Mouse (Mus musculus) forebrain, postnatal 0 days (tissue): ENCODE results near the gene Ryr1. TPM values are rescaled to one million over a fixed set of nuclear protein-coding genes. Genes with fewer than 3 reads are reported as not detected.

Experiments used
- ATAC-seq: fragments of 200-750 bp; cut with Nextera tagmentation; 2 replicates; pipeline ENCODE4 v1.8.0; 2017; ENCODE audit warnings: mild to moderate bottlenecking, moderate library complexity
- DNase-seq: peaks from one replicate; pipeline ENCODE4 v3.0.0-alpha.2; 2015
- H3K27ac ChIP-seq: fragments of 300-500 bp; sonication (generic); 2 replicates; pipeline ENCODE4 v1.5.1; 2014; ENCODE audit warnings: low read depth, mild to moderate bottlenecking, antibody characterized with exemption, low read length, moderate library complexity, mixed read lengths
- H3K27me3 ChIP-seq: fragments of 300-500 bp; sonication (generic); 2 replicates; pipeline ENCODE4 v1.6.1; 2014; ENCODE audit warnings: mild to moderate bottlenecking, low read length, mixed read lengths; ENCODE audit not compliant: insufficient read depth
- H3K36me3 ChIP-seq: fragments of 300-500 bp; sonication (generic); 2 replicates; pipeline ENCODE4 v1.6.1; 2014; ENCODE audit warnings: mild to moderate bottlenecking, moderate library complexity; ENCODE audit not compliant: insufficient read depth
- H3K4me1 ChIP-seq: fragments of 300-500 bp; sonication (generic); 2 replicates; pipeline ENCODE4 v1.6.1; 2014; ENCODE audit warnings: antibody characterized with exemption; ENCODE audit not compliant: insufficient read depth
- H3K4me2 ChIP-seq: fragments of 300-500 bp; sonication (generic); 2 replicates; pipeline ENCODE4 v1.6.1; 2014; ENCODE audit warnings: low read depth, mild to moderate bottlenecking, moderate library complexity
- H3K4me3 ChIP-seq: fragments of 300-500 bp; sonication (generic); 2 replicates; pipeline ENCODE4 v1.5.1; 2014; ENCODE audit warnings: low read depth, low read length, mixed read lengths
- H3K9ac ChIP-seq: fragments of 300-500 bp; sonication (generic); 2 replicates; pipeline ENCODE4 v1.6.1; 2014; ENCODE audit warnings: mild to moderate bottlenecking
- H3K9me3 ChIP-seq: fragments of 300-500 bp; sonication (generic); 2 replicates; pipeline ENCODE4 v1.6.1; 2016; ENCODE audit warnings: low read length
- CTCF ChIP-seq: sonication (generic); IDR thresholded peaks from 2 replicates; pipeline ENCODE4 v1.5.1; 2016; ENCODE audit warnings: antibody characterized with exemption, control low read depth, low read depth
- WGBS: fragments of 180-500 bp; shearing (Covaris S2); extraction: QIAGEN DNeasy Blood & Tissue Kit; methylation state at CpG from one replicate; pipeline ENCODE4 v1.1.7; 2014; 5-methylcytosine and 5-hydroxymethylcytosine counted together
- polyA plus RNA-seq: library from polyadenylated mRNA; unstranded; fragments of >200 nt; fragmentation: Nextera tagmentation; extraction: Ambion mirVana; gene quantifications from 2 replicates; pipeline ENCODE4 v1.2.1, GENCODE M21; 2015
- total RNA-seq: library from RNA; depleted of rRNA; stranded (reverse); fragments of >200 nt; gene quantifications from 2 replicates; pipeline ENCODE4 v1.2.3, GENCODE M21; 2014

Ryr1 gene
- total and polyA plus RNA-seq, 2 experiments from 2014 or later, result 4.6 to 8.8 TPM

DNA sequence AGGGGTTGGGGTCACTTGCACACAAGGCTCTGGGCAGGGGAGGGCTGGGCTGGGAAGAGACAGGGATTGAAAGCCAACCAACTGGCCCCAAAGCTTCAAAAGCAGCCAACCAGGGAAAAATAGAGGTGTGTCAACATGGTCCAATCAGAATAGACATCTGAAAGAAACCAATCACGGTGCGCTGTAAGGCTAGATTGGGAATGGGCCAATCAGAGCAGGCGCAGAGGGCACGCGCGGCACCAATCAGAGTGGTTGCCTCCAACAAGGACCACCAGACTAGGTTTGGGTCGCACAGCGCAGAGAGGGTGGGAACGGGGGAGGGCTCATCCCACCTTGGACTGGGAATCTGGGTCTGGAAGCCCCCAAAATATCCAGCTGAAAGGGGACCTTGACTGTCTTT is 80.7 kb downstream of the Ryr1 start:
- Histone ChIP-seq H3K27ac (no peak overlapping the region), H3K4me2 (no peak overlapping the region), H3K27me3 (no peaks in the 10 kb centered on the region), H3K9ac (no peak overlapping the region), H3K36me3 (no peaks in the 10 kb centered on the region), H3K4me1 (no peaks in the 10 kb centered on the region), H3K9me3 (no peaks in the 10 kb centered on the region), H3K4me3 (no peak overlapping the region)
- 58% methylated on average over 9 of the region's 9 CpGs for WGBS
- DNase-seq (no peak), ATAC-seq (peak; percentile 21; the same call in 1 of the 2 replicates)
- TF ChIP-seq CTCF, result no peak

DNA sequence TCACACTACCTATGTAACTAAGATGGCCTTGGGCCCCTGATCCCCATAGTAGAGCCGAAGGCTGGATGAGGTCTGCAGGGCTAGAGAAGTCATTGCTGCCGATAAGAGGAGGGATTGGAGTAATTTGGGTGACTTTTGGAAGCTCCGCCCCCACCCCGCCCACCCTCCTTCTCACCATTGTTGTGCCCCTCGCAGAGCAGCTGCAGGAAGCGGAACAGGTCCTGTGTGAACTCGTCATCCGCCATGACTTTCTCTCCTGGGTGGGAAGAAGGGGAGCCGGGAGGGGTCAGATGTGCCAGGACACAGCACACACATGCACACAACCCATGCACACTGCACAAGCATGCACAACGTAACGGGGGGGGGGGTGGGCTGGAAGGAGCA is 81.3 kb downstream of the Ryr1 start:
- Histone ChIP-seq H3K4me1 (no peaks in the 10 kb centered on the region), H3K27me3 (no peaks in the 10 kb centered on the region), H3K36me3 (no peaks in the 10 kb centered on the region), H3K9me3 (no peaks in the 10 kb centered on the region), H3K9ac (no peak overlapping the region), H3K27ac (no peak overlapping the region), H3K4me3 (no peak overlapping the region), H3K4me2 (no peak overlapping the region)
- WGBS, result 34% methylated on average over 11 of the region's 11 CpGs
- ATAC-seq, result no peak
- no peak for TF ChIP-seq CTCF
- no peak for DNase-seq

DNA sequence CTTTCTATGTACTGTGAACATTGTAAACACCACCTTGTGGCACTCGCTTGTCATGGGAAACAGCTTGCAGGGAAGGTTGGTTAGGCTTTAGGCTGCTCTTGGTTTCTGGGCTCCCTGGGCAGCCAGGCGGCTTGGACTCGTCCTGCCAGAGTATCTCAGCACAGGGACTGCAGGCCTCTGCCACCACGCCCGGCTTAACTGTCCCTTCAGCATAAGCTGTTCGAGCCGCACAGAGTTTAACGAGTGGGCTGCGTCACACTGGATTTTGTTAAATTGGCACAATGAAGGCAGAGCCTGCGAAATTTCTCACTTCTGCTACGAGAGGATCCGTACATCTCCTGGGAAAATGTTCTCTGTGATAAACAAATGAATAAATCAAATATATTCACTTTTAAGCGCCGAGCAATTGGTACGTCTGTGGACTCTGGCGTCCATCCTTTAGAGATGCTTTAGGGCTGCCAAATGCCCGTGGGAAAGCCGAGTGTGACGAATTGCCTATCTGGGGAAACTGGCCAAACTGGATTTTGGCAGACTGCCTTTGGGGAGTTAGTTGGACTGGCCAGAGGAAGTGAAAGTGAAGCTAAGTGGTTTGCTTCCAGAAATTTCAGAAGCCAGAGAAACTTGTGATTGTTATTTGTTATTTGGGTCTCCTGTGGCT is 81.8 kb downstream of the Ryr1 start:
- WGBS, result 25% methylated on average over 19 of the region's 19 CpGs
- DNase-seq (peak; percentile 72), ATAC-seq (no peak)
- peak; percentile 38 for TF ChIP-seq CTCF
- Histone ChIP-seq H3K4me3 (no peak overlapping the region), H3K36me3 (no peaks in the 10 kb centered on the region), H3K4me2 (no peak overlapping the region), H3K27ac (peak overlapping the region; percentile 59), H3K4me1 (no peaks in the 10 kb centered on the region), H3K9ac (no peak overlapping the region), H3K9me3 (no peaks in the 10 kb centered on the region), H3K27me3 (no peaks in the 10 kb centered on the region)

DNA sequence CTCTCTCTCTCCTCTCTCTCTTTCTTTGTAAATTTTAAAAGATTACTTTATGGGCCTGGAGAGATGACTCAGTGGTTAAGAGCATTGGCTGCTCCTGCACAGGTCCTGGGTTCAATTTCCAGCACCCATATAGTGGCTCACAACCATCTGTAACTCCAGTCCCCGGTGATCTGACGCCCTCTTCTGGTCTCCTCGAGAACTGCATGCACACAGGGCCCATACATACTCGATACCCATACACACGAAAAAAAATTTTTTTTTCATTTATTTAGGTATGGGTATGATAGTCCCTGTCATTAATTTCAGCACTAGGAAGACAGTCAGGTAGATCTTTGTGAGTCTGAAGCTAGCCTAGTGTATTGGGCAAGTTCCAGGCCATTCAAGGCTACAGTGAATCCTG is 83.8 kb downstream of the Ryr1 start:
- WGBS, result 86% methylated on average over 5 of the region's 5 CpGs
- no peaks in the 10 kb centered on the region for H3K9me3 ChIP-seq
- no peak overlapping the region for H3K4me3 ChIP-seq
- H3K27ac ChIP-seq, result no peak overlapping the region
- no peaks in the 10 kb centered on the region for H3K27me3 ChIP-seq
- TF ChIP-seq CTCF, result peak; percentile 44
- DNase-seq, result no peak
- H3K36me3 ChIP-seq, result no peaks in the 10 kb centered on the region
- no peaks in the 10 kb centered on the region for H3K4me1 ChIP-seq
- H3K4me2 ChIP-seq, result no peak overlapping the region
- H3K9ac ChIP-seq, result no peak overlapping the region
- ATAC-seq, result no peak

DNA sequence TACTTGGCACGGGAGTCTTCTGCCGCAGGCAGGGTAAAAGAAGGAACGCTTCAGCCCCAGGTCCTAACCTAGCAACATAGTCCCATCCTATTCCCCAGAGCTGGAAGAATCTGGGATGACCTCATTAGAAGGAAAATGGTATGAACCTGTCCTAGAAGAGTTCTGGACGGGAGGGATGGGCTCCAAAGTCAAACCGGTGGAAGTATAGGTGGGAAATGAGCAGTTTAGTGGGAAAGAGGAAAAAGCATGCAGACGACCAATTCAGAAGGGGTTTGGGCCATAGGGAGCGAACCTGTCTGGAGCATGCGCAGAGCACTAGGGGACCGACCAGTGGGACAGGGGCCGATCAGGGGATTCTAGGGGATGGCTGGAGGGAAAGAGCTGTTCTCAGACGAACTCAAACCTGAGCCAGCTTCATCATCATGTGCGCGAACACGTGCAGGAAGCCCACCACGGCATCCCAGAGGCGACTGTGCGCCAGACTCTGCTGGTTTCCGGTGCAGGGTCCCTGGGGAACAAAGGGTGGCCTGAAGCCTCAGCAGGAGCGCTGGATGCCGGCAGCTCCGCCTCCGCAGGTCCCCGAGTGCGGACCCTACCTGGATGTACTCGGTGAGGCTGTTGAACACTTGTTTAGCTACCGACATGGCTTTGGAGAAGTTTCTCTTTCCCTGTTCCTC is 84.9 kb downstream of the Ryr1 start:
- no peaks in the 10 kb centered on the region for H3K9me3 ChIP-seq
- no peaks in the 10 kb centered on the region for H3K4me1 ChIP-seq
- H3K36me3 ChIP-seq, result no peaks in the 10 kb centered on the region
- no peaks in the 10 kb centered on the region for H3K27me3 ChIP-seq
- WGBS, result 2% methylated on average over 26 of the region's 26 CpGs
- H3K27ac ChIP-seq, result peak overlapping the region; percentile 62
- peak overlapping the region; percentile 74 for H3K4me2 ChIP-seq
- TF ChIP-seq CTCF, result no peak
- DNase-seq (peak; percentile 72), ATAC-seq (peak; percentile 55)
- H3K9ac ChIP-seq, result peak overlapping the region; percentile 48
- peak overlapping the region; percentile 30 for H3K4me3 ChIP-seq

DNA sequence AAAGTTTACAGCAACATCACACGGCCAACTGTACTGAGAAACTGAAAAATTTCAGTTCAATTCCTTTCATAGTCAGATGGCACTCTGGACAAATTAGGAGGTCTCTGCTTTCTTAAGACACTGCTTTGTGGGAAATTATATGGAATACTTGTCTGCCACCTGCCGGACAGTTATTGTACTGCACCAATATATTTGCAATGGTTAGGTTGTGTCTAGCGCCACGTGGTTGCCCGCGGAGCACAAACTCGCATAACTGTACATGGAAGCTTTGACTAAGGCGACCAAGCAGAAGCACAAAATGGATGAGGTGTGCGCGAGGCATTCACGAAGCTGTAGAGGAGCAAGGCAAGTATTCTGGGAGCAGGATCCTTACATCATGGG is 85.4 kb downstream of the Ryr1 start:
- peak overlapping the region; percentile 74 for H3K4me2 ChIP-seq
- no peaks in the 10 kb centered on the region for H3K36me3 ChIP-seq
- ATAC-seq (peak; percentile 81), DNase-seq (peak; percentile 98)
- no peaks in the 10 kb centered on the region for H3K27me3 ChIP-seq
- peak overlapping the region; percentile 48 for H3K9ac ChIP-seq
- no peaks in the 10 kb centered on the region for H3K9me3 ChIP-seq
- peak overlapping the region; percentile 30 for H3K4me3 ChIP-seq
- no peaks in the 10 kb centered on the region for H3K4me1 ChIP-seq
- peak; percentile 94 for TF ChIP-seq CTCF
- H3K27ac ChIP-seq, result peak overlapping the region; percentile 62
- under 1% methylated on average over 11 of the region's 11 CpGs for WGBS

DNA sequence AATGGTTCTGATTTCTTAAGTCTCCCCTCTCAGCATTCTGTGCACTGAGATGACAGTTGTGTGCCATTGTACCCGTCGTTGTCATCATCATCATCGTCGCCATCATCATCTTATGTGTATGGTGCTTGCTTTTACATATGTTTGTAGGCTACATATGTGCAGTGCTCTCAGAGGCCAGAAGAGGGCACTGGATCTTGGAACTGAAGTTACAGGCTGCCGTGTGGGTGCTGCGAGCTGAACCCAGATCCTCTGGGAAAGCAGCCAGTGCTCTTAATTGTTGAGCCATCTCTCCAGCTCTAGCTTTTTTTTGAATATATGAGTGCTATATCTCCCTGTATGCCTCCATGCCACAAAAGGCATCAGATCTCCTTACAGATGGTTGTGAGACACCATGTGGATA is 87.7 kb downstream of the Ryr1 start:
- WGBS, result 88% methylated on average over 6 of the region's 6 CpGs
- peak; percentile 30 for TF ChIP-seq CTCF

More for the DNA sequence above, 87.7 kb downstream of the Ryr1 start:
- no peak overlapping the region for H3K27ac ChIP-seq
- H3K4me3 ChIP-seq, result no peak overlapping the region
- no peak for DNase-seq
- no peak overlapping the region for H3K9ac ChIP-seq
- no peaks in the 10 kb centered on the region for H3K27me3 ChIP-seq
- no peaks in the 10 kb centered on the region for H3K9me3 ChIP-seq
- no peaks in the 10 kb centered on the region for H3K36me3 ChIP-seq
- ATAC-seq, result no peak
- no peaks in the 10 kb centered on the region for H3K4me1 ChIP-seq
- no peak overlapping the region for H3K4me2 ChIP-seq
